Mouse (Mus musculus) megakaryocyte, adult 5-6 weeks (primary cell): Measurements from ENCODE around the gene Ssna1. TPM values are rescaled to one million over a fixed set of nuclear protein-coding genes. Genes with fewer than 3 reads are reported as not detected.

Experiments
- ATAC-seq: 2 replicates; pipeline ENCODE4 v1.8.0; 2016; ENCODE audit warnings: mild to moderate bottlenecking, inconsistent platforms; ENCODE audit not compliant: poor library complexity, severe bottlenecking
- total RNA-seq, 2 experiments: library from RNA; stranded (forward) in 1 of 2; stranded (reverse) in 1 of 2; fragments of 153-499, 151-499 nt in 1 of 2; fragments of 221-1000, 200-1000 nt in 1 of 2; gene quantifications; 2 replicates each; pipeline versions ENCODE4 v1.2.3 to v1.2.4; 2015 to 2017

The Ssna1 gene
- total RNA-seq, 2 experiments from 2014 or later, result 86.0 to 159 TPM

DNA sequence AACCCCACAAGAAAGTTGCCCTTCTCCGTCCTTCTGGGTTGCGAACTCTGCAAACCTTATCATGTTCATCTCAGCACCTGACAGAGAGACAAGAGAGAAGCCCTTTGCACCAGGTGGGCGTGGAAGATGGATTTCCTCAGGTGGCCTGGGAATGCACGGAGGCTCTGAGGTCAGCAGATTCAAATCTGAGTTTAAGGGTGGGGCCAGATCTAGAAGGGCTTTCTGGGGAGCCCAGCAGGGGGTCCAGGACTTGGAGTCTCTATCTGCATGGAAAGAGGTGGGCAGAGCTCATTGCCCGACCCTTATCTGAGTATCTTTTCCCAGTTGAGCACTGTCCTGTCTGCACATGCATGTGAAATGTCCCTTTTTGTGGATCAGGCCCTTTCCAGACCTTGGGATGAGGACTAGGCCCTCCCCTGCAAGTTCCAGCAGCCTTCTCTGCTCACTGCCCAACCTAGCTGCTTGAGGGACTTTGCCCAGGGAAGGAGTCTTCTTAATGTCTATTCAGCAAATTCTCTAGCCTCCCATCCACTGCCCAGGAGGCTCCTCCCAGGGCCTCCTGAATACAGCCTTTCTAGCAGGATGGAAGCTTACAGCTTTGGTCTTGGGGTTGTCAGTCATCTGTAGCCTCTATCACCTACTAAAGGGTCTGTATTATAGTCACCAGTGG lies 37.6 kb downstream of the Ssna1 start:
- ATAC-seq, result no peak

DNA sequence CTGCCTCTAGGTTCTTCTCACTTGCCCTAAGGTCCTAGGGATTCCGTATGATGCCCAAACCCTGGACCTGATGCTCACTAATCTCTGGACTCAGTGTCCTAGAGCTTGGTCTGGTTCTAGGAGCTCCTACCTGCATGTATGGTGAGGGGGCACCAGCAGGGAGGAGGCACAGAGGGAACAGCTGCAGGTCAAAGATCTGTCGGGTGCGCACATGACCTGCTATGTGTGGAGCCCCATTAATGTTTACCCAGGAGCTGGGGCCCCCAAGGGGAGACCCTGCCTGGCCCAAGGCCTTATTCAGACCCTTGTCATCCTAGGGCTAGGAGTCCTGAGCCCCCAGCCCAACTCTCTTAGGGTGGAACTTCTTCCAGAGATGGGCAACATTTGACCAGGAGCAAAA lies 38.2 kb downstream of the Ssna1 start, which contains the start of gene Slc34a3:
Gene Slc34a3 (minus strand): TSS at position 315 of the 400 bp plus-strand sequence.
- no peak for ATAC-seq

DNA sequence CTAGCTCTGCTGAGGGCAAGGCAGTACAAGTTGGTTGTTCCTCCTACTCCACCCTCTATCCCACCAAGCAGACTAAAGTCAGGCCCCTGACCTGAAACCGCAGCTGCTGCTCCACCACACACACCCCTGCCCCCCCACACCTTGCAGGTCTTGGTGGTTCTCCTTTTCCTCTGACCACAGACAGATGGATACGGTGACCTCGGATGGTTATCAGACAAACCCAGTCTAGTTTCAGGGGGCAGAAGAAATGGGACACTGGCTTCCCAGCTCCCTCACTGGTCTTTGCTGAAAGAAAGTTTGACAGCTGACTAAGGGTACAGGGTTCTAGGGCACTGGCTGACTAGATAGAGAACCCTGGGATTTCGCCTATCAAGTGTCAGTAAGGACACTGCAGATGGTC lies 38.8 kb downstream of the Ssna1 start:
- peak; percentile 55 for ATAC-seq

DNA sequence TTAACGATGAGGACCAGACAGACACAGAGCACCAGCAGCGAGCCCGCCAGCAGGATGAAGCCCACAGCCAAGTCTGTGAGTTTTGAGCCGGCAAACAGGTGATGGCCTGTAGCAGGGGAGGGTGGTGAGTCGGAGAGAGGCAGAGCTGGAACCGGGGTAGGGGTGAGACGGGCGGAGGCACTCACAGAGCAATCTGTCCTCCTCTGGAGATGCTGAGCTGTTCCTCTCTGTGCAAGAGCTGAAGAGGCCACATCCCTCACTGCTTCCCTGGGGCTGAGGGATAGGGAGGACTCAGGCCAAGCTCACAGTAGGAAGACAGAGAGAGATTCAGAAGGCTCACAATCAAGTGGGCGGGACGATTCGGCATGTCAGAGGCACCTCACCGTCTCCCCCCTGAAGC lies 41.2 kb downstream of the Ssna1 start:
- ATAC-seq, result no peak

DNA sequence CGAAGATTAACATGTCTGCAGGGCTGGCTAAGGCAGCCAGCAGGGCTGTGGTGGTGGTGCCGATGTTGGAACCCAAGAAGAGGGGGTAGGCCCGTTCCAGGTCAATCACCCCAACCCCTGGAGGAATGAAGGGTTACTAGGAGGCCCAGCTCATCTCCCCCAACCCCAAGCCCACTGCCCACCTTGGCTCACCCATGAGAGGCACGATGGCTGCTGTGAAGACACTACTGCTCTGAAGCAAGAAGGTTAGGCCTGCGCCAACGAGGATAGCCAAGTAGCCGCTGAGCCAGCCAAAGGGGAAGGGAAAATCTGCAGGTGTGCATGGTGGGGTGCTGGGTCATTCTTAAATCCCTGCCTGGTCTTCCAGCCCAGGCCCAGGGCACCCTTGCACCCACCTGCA lies 41.7 kb downstream of the Ssna1 start:
- no peak for ATAC-seq

DNA sequence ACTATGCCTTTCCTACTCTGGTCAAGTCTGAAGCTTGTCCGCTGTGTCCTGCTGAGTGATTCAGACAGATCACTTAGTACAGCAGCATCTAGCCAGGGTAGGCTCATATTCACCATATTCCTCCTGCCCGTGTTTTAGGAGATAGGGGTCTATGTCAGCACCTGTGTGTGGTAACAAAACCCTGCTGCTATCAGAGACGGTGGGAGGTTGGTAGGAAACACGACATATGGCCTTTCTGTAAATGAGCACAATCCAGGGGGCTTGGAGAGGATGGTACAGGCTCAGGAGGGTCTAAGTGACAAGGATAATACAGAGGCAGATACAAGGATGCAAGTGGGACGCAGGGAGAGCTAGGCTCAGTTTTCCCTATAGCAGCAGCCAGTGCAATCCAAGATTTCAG lies 42.7 kb downstream of the Ssna1 start:
- ATAC-seq, result no peak

DNA sequence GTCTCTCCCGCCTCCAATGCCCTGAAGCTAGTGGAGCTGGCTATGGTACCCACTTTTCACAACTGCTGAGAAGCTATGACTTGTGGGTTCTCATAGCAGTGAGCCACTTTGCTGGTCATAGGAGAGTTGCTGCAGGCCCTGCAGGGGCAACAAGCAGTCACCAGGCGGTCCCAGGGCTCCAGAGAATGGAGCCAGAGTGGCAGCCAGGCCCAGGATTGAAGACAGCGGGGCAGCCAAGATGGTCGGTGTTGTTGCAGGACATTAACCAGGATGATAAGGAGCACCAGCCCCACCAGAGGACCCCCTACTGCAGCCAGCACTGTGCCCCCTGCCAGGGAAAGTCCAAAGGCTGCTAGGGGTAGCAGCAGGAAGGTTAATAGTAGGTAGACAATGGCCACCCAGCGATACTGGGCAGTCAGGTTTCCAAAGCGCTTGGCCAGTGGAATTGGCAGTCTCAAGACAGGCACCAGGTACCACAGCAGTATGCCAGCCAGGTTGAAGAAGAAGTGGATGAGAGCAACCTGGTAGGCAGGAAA lies 43.2 kb downstream of the Ssna1 start:
- no peak for ATAC-seq

DNA sequence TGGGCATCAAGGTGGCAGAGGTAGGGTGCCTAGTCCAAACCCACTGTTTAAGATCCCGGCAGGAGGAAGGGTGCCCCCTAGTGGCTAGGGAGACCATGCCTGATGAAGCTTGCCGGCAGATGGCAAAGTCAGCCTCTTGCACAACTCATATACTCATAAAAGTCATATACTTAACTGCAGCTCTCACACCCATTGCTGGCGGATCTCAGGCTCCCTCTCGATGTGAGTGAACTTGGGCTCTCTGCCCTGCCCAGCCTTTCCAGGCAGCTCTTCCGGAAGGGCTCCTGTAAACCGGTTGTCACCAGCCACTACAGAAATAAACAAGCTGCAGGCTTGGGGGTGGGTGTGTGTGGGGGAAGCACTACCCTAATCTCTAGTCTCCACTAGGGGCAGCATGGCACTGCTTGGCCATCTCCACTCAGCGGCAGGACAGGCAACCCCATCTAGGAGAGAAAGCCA lies 43.8 kb downstream of the Ssna1 start:
- peak; percentile 48 for ATAC-seq

DNA sequence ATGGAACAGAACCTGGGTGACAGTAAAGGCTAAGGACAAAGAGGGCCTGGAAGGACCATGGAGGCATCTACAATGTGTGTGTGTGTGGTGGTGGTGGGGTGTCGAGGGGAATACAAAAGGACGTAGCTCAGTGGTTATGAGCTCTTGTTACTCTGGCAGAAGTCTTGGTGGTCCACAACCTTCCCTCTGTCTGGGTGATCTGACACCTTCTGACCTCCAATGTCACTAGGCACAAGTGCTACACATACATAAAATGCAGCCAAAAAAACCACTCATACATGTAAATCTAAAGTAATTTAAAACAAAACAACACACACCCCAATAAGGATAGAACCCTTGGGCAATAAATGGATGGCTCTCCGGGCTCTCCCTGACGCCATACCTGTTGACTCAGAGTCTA lies 44.8 kb downstream of the Ssna1 start:
- no peak for ATAC-seq

DNA sequence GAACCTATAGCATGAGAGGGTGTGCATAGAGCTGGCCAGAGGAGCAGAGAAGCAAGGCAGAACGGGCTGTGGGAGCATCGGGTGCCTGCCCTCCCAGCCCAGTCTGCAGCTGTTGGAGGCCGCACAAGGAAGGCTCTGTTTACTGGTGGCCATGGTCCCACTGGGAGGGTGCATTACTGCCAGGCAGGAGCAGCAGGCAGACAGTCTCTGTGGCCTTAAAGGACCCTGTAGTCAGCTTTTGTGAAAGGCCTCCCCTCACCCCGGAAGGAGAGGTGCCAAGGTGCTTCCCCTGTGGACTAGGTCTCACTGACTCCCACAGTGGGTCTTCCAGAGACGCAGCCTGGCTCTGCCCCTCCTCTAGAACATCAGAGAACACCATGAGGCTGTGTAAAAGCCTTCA lies 45.4 kb downstream of the Ssna1 start:
- ATAC-seq, result no peak

DNA sequence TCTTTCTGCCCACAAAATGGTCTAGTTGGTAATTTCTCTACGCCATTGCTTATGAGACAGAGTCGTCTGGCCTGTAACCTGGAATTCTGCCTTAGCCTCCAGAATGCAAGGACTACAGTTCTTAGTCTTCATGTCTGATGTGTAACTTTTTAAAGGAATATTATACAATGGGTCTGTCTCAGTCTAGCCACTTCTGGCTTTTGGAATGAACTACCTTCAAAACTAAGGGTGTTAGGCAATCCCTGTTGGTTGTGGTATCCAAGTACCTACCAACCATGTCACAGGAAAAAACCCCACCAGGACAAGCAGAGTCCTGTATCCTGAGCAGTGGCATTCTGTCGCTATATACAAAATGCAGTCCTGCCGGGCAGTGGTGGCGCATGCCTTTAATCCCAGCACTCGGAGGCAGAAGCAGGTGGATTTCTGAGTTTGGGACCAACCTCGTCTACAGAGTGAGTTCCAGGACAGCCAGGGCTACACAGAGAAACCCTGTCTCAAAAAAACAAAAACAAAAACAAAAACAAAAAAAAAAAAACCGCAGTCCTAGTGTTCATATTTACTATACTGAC lies 46.3 kb downstream of the Ssna1 start:
- no peak for ATAC-seq

DNA sequence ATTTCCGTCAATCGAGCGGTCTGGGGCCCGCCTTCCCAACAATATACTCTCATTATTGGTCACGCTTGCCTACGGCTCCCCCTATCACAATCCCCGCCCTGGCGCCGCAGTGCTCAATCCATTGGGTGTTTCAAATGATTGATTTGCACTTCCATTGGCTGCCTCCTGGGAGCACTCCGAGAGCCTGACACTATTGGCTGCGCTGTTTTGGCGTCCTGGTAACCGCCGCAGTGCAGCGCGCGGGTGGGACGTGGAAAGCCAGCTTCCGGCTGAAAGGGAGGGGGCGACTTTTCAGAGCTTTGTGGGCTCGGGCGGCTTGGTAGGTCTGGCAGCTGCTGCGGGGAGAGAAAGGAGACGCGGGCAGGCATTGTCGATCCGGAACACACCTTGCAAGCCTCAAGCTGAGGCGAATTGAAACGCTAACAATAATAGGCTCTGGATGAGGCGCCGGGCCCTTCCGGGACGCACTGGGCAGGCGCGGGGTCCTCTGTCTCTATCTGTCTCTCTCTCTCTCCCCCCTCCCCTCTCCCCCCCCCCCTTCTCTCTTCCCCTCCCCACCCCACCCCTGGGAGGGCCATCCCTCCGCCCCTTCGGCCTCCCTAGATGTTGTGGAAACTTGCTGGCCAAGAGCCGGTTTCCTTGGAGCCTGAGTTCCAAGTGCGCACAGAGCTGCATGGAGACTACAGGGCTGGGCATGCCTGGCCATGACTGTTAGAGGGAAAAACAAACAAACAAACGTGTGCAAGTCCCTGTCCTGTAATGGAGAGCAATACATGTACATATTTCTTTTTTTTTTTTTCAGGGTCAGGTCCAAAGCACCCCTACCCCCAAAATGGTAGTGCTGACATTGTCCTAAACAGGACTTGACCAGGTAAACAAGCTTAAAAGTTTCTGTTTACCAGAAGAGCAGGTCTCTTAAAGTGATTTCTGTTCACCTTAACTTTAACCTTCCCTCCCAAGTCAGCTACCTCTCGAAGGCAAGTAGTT lies 47.2 kb downstream of the Ssna1 start:
- ATAC-seq, result peak; percentile 73

DNA sequence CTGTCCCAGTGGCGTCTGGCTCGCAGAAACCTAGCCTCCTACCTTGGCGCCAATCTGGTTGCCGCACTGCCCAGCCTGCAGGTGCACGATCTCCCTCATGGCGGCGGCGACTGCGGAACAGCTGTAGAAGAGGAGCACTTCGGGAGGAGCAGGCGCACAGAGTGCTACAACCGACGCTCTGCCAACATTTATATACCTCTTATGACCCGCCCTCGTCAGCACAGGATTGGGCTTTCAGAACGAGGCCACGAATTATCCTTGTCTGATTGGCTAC lies 47.8 kb downstream of the Ssna1 start, which contains the start of gene Tubb4b:
Gene Tubb4b (minus strand): TSS at position 211 of the 274 bp plus-strand sequence.
- no peak for ATAC-seq

DNA sequence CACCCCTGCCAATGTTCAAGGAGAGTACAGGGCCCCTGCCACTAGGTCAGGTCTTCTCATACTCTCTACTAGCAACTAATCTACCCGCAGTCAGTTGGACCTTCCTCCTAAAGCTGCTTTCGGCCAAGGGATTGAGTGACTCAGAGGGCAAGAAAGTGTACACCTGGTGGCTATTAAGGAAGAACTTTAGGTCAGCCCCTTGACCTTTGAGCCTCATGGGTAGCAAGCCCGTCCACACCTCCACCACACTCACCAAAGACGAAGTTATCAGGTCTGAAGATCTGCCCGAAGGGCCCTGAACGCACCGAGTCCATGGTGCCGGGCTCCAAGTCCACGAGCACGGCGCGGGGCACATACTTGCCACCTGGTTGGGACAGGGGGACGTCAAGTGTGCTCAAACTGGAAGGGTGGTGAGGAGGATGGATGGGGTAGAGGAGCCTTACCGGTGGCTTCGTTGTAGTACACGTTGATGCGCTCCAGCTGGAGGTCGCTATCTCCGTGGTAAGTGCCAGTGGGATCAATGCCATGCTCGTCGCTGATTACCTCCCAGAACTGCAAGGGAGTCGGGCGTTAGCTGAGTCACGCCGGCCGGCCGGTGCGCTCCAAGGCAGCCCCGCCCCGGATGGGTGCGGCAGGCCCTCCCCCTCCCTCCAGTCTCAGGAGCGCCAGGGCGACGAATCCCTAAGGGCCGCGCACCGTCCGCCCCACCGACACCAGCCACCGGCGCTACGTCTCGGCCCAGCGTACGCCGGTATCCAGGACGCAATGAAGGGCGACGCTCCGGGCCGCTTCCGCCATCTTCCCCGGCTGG lies 48.4 kb downstream of the Ssna1 start:
- ATAC-seq, result peak; percentile 50

DNA sequence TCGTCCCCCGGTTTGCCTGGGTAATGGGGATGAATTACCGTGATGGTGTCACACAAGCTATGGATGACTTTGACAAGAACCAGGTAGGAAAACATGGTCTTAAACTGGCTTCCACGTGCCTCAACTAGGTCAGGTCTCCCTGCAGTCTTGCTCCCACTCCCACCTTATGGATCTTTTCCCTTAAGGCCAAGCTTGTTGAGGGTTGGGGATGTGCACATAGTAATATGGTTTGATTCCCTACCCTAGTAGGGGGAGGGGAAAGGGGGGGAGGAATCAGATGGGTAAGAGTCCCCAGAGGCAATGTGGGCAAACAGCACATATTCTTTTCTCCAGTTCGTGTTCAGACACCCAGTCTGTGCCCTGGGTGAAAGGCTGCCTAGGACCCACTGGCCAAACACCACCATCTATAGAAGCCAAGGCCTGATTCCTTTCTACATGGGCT lies 50.9 kb downstream of the Ssna1 start:
- ATAC-seq, result no peak

Other genes starting within 250 kb of the Ssna1 start
Only the 30 nearest of the 34 such genes appear.
- not detected in 2 replicates for gene Entpd8, start 192.1 kb downstream of the Ssna1 start, total RNA-seq (2015)
- gene Entpd8, start 192.1 kb downstream of the Ssna1 start, total RNA-seq (2017), result not detected in 2 replicates
- not detected in 2 replicates for gene Noxa1, start 177.3 kb downstream of the Ssna1 start, total RNA-seq (2015)
- gene Noxa1, start 177.3 kb downstream of the Ssna1 start, total RNA-seq (2017), result not detected in 2 replicates
- gene Nrarp, start 91.7 kb downstream of the Ssna1 start, total RNA-seq (2015), result 1.1 TPM in 1 of 2 replicates, not detected in the other
- gene Nrarp, start 91.7 kb downstream of the Ssna1 start, total RNA-seq (2017), result 0.22 and 0.28 TPM in 2 replicates
- gene Tor4a, start 75.6 kb downstream of the Ssna1 start, total RNA-seq (2015), result 17.4 and 19.7 TPM in 2 replicates
- gene Tor4a, start 75.6 kb downstream of the Ssna1 start, total RNA-seq (2017), result 25.1 and 29.6 TPM in 2 replicates
- 21.4 and 23.8 TPM in 2 replicates for gene Nelfb, start 60.9 kb downstream of the Ssna1 start, total RNA-seq (2015)
- 30.1 and 36.5 TPM in 2 replicates for gene Nelfb, start 60.9 kb downstream of the Ssna1 start, total RNA-seq (2017)
- not detected in 2 replicates for gene Stpg3, start 57.8 kb downstream of the Ssna1 start, total RNA-seq (2015)
- gene Stpg3, start 57.8 kb downstream of the Ssna1 start, total RNA-seq (2017), result not detected in 2 replicates
- gene Fam166a, start 53.7 kb downstream of the Ssna1 start, total RNA-seq (2015), result 0.20 and 0.57 TPM in 2 replicates
- gene Fam166a, start 53.7 kb downstream of the Ssna1 start, total RNA-seq (2017), result not detected in 2 replicates
- gene Tubb4b, start 47.7 kb downstream of the Ssna1 start, total RNA-seq (2015), result 269 and 285 TPM in 2 replicates
- gene Tubb4b, start 47.7 kb downstream of the Ssna1 start, total RNA-seq (2017), result 371 and 385 TPM in 2 replicates
- not detected in 2 replicates for gene Slc34a3, start 38.1 kb downstream of the Ssna1 start, total RNA-seq (2015)
- gene Slc34a3, start 38.1 kb downstream of the Ssna1 start, total RNA-seq (2017), result not detected in 2 replicates
- not detected in 2 replicates for gene Rnf224, start 35.7 kb downstream of the Ssna1 start, total RNA-seq (2015)
- not detected in 2 replicates for gene Rnf224, start 35.7 kb downstream of the Ssna1 start, total RNA-seq (2017)
- 0.14 TPM in 1 of 2 replicates, not detected in the other for gene Rnf208, start 30.2 kb downstream of the Ssna1 start, total RNA-seq (2015)
- not detected in 2 replicates for gene Rnf208, start 30.2 kb downstream of the Ssna1 start, total RNA-seq (2017)
- not detected in 2 replicates for gene Cysrt1, start 30.0 kb downstream of the Ssna1 start, total RNA-seq (2015)
- not detected in 2 replicates for gene Cysrt1, start 30.0 kb downstream of the Ssna1 start, total RNA-seq (2017)
- 4.7 TPM in 2 replicates for gene AL732309.1, start 25.6 kb downstream of the Ssna1 start, total RNA-seq (2015)
- gene AL732309.1, start 25.6 kb downstream of the Ssna1 start, total RNA-seq (2017), result 1.7 TPM in 1 of 2 replicates, not detected in the other
- 8.4 and 13.1 TPM in 2 replicates for gene Tmem203, start 17.0 kb downstream of the Ssna1 start, total RNA-seq (2015)
- gene Tmem203, start 17.0 kb downstream of the Ssna1 start, total RNA-seq (2017), result 7.4 and 10.9 TPM in 2 replicates
- gene Tprn, start 9.8 kb downstream of the Ssna1 start, total RNA-seq (2015), result 7.5 and 10.5 TPM in 2 replicates
- gene Tprn, start 9.8 kb downstream of the Ssna1 start, total RNA-seq (2017), result 5.2 and 6.0 TPM in 2 replicates
- 28.9 and 40.5 TPM in 2 replicates for gene Anapc2, start within 50 bp of the Ssna1 start, total RNA-seq (2015)
- gene Anapc2, start within 50 bp of the Ssna1 start, total RNA-seq (2017), result 25.1 and 32.1 TPM in 2 replicates
- gene Tmem210, start 15.7 kb upstream of the Ssna1 start, total RNA-seq (2015), result not detected in 2 replicates
- gene Tmem210, start 15.7 kb upstream of the Ssna1 start, total RNA-seq (2017), result not detected in 2 replicates
- not detected in 2 replicates for gene Lrrc26, start 17.5 kb upstream of the Ssna1 start, total RNA-seq (2015)
- gene Lrrc26, start 17.5 kb upstream of the Ssna1 start, total RNA-seq (2017), result not detected in 2 replicates
- not detected in 2 replicates for gene Grin1, start 46.7 kb upstream of the Ssna1 start, total RNA-seq (2015)
- gene Grin1, start 46.7 kb upstream of the Ssna1 start, total RNA-seq (2017), result not detected in 2 replicates
- gene Man1b1, start 59.9 kb upstream of the Ssna1 start, total RNA-seq (2015), result 14.8 TPM in 2 replicates
- 36.8 and 40.8 TPM in 2 replicates for gene Man1b1, start 59.9 kb upstream of the Ssna1 start, total RNA-seq (2017)
- 25.1 and 30.5 TPM in 2 replicates for gene Dpp7, start 83.9 kb upstream of the Ssna1 start, total RNA-seq (2015)
- 27.8 and 50.7 TPM in 2 replicates for gene Dpp7, start 83.9 kb upstream of the Ssna1 start, total RNA-seq (2017)
- 34.4 and 36.0 TPM in 2 replicates for gene Uap1l1, start 93.2 kb upstream of the Ssna1 start, total RNA-seq (2015)
- 11.0 and 12.6 TPM in 2 replicates for gene Uap1l1, start 93.2 kb upstream of the Ssna1 start, total RNA-seq (2017)
- gene Sapcd2, start 99.9 kb upstream of the Ssna1 start, total RNA-seq (2015), result 4.9 and 5.5 TPM in 2 replicates
- 3.6 and 4.6 TPM in 2 replicates for gene Sapcd2, start 99.9 kb upstream of the Ssna1 start, total RNA-seq (2017)
- gene Entpd2, start 123.4 kb upstream of the Ssna1 start, total RNA-seq (2015), result not detected in 2 replicates
- gene Entpd2, start 123.4 kb upstream of the Ssna1 start, total RNA-seq (2017), result not detected in 2 replicates
- not detected in 2 replicates for gene Npdc1, start 126.9 kb upstream of the Ssna1 start, total RNA-seq (2015)
- not detected in 2 replicates for gene Npdc1, start 126.9 kb upstream of the Ssna1 start, total RNA-seq (2017)
- 10.1 and 11.6 TPM in 2 replicates for gene Fut7, start 150.8 kb upstream of the Ssna1 start, total RNA-seq (2015)
- 20.4 and 21.5 TPM in 2 replicates for gene Fut7, start 150.8 kb upstream of the Ssna1 start, total RNA-seq (2017)
- 25.5 and 33.3 TPM in 2 replicates for gene Abca2, start 156.3 kb upstream of the Ssna1 start, total RNA-seq (2015)
- gene Abca2, start 156.3 kb upstream of the Ssna1 start, total RNA-seq (2017), result 12.0 and 13.0 TPM in 2 replicates
- gene Clic3, start 184.4 kb upstream of the Ssna1 start, total RNA-seq (2015), result not detected in 2 replicates
- not detected in 2 replicates for gene Clic3, start 184.4 kb upstream of the Ssna1 start, total RNA-seq (2017)
- 36.3 and 36.5 TPM in 2 replicates for gene Paxx, start 188.7 kb upstream of the Ssna1 start, total RNA-seq (2015)
- 25.7 and 29.6 TPM in 2 replicates for gene Paxx, start 188.7 kb upstream of the Ssna1 start, total RNA-seq (2017)
- not detected in 2 replicates for gene Ptgds, start 197.6 kb upstream of the Ssna1 start, total RNA-seq (2015)
- gene Ptgds, start 197.6 kb upstream of the Ssna1 start, total RNA-seq (2017), result not detected in 2 replicates